Mouse (Mus musculus) liver, embryonic 14.5 days (tissue): ENCODE measurements at regions not wholly inside any gene's neighbourhood (a gene's known extent, or its start where the extent isn't known, plus 50 kb on each side); places are given as distances from the start of the nearest gene placed in this dataset.

Experiments
- CTCF ChIP-seq: IDR thresholded peaks from 2 replicates; pipeline ENCODE4 v1.5.1; 2016; ENCODE audit warnings: antibody characterized with exemption, low read depth, control low read depth
- EP300 ChIP-seq: IDR thresholded peaks from 2 replicates; pipeline ENCODE4 v1.6.1; 2016; ENCODE audit warnings: antibody characterized with exemption, low read depth

GRCm38 (mm10) chr12:109773909-109774313 lies 173.8 kb upstream of the Rtl1 start:
- TF ChIP-seq CTCF (no peak), EP300 (no peak)
